Mouse (Mus musculus): ENCODE measurements at regions not wholly inside any gene's neighbourhood (a gene's known extent, or its start where the extent isn't known, plus 50 kb on each side); places are given as distances from the start of the nearest gene placed in this dataset.

- no peaks in the 10 kb centered on the region for H3K36me3 ChIP-seq
- no peaks in the 10 kb centered on the region for H3K9me3 ChIP-seq
- H3K27me3 ChIP-seq, result no peaks in the 10 kb centered on the region
- no peak overlapping the region for H3K9ac ChIP-seq (replicated peaks)
- 89% methylated on average over 2 of the region's 2 CpGs for WGBS
- no peak overlapping the region for H3K27ac ChIP-seq (replicated peaks)
- no peak overlapping the region for H3K4me2 ChIP-seq (replicated peaks)
- H3K4me1 ChIP-seq, result peaks cover 6% of the 10 kb centered on the region; the same call in 1 of the 2 replicates
- no peak overlapping the region for H3K4me3 ChIP-seq
- ATAC-seq (ENCODE audit: low FRiP score, low read depth), result no peak
Measured at GRCm38 (mm10) chr6:43775525-43775924, 109.4 kb upstream of the Tpk1 start.

- Histone ChIP-seq H3K4me1 (peaks cover 6% of the 10 kb centered on the region; the same call in 1 of the 2 replicates), H3K27ac (replicated peaks) (no peak overlapping the region), H3K4me2 (replicated peaks) (no peak overlapping the region), H3K9ac (replicated peaks) (no peak overlapping the region), H3K36me3 (no peaks in the 10 kb centered on the region), H3K4me3 (no peak overlapping the region), H3K9me3 (no peaks in the 10 kb centered on the region), H3K27me3 (no peaks in the 10 kb centered on the region)
- 30% methylated on average over 4 of the region's 4 CpGs for WGBS
- peak; percentile 58 for ATAC-seq (ENCODE audit: low FRiP score, low read depth)
Measured at GRCm38 (mm10) chr6:43774490-43774889, 108.4 kb upstream of the Tpk1 start.

- H3K4me2 ChIP-seq (replicated peaks), result no peak overlapping the region
- H3K36me3 ChIP-seq, result no peaks in the 10 kb centered on the region
- H3K27me3 ChIP-seq, result no peaks in the 10 kb centered on the region
- no peaks in the 10 kb centered on the region for H3K9me3 ChIP-seq
- no peak overlapping the region for H3K4me3 ChIP-seq
- H3K4me1 ChIP-seq, result peaks cover 6% of the 10 kb centered on the region; the same call in 1 of the 2 replicates
- no peak for ATAC-seq (ENCODE audit: low FRiP score, low read depth)
- no peak overlapping the region for H3K27ac ChIP-seq (replicated peaks)
- no peak overlapping the region for H3K9ac ChIP-seq (replicated peaks)
- 65% methylated on average over 3 of the region's 3 CpGs for WGBS
Measured at GRCm38 (mm10) chr6:43773561-43773960, 107.5 kb upstream of the Tpk1 start.

- Histone ChIP-seq H3K27me3 (no peaks in the 10 kb centered on the region), H3K4me1 (no peaks in the 10 kb centered on the region), H3K27ac (replicated peaks) (no peak overlapping the region), H3K4me3 (no peak overlapping the region), H3K36me3 (no peaks in the 10 kb centered on the region), H3K4me2 (replicated peaks) (no peak overlapping the region), H3K9me3 (no peaks in the 10 kb centered on the region), H3K9ac (replicated peaks) (no peak overlapping the region)
- no peak for ATAC-seq (ENCODE audit: low FRiP score, low read depth)
- 52% methylated on average over 1 of the region's 1 CpGs for WGBS
Measured at GRCm38 (mm10) chr6:43765958-43766357, 99.9 kb upstream of the Tpk1 start.

All from midbrain, embryonic 12.5 days (tissue).